Mouse (Mus musculus) cerebellum, adult 2 months (tissue): Measurements from ENCODE around the gene Gm9. TPM values are rescaled to one million over a fixed set of nuclear protein-coding genes. Genes with fewer than 3 reads are reported as not detected.
A peak's percentile ranks its signal among the peaks of the same experiment; 100 is the strongest.

Experiments used
- DNase-seq, 2 experiments: peaks; one replicate each; pipeline ENCODE4 v3.0.0; 2021
- H3K27ac ChIP-seq: fragments of 200-500 bp; 2 replicates; pipeline ENCODE4 v1.5.1; 2012; ENCODE audit warnings: low read length, control low read depth, inconsistent platforms; ENCODE audit not compliant: insufficient read depth
- H3K27me3 ChIP-seq: fragments of 200-500 bp; 2 replicates; pipeline ENCODE4 v1.6.1; 2012; ENCODE audit warnings: inconsistent platforms, mild to moderate bottlenecking, low read length, moderate library complexity; ENCODE audit not compliant: control insufficient read depth, insufficient read depth
- H3K4me1 ChIP-seq: fragments of 200-500 bp; 2 replicates; pipeline ENCODE4 v1.6.1; 2011; ENCODE audit warnings: low read length; ENCODE audit not compliant: control insufficient read depth, insufficient read depth
- H3K4me3 ChIP-seq: fragments of 200-500 bp; replicated peaks from 2 replicates; pipeline ENCODE3; 2011; ENCODE audit warnings: mild to moderate bottlenecking, low read depth, low read length, control low read depth; ENCODE audit not compliant: insufficient read depth
- CTCF ChIP-seq: fragments of 200-500 bp; IDR thresholded peaks from 2 replicates; pipeline ENCODE4 v1.5.1; 2011; ENCODE audit warnings: low read depth, mild to moderate bottlenecking, control low read depth, low read length, moderate library complexity, borderline replicate concordance; ENCODE audit not compliant: insufficient read depth
- POLR2A ChIP-seq: fragments of 200-500 bp; IDR thresholded peaks from 2 replicates; pipeline ENCODE4 v1.6.1; 2011; ENCODE audit warnings: low read length, control low read depth, borderline replicate concordance; ENCODE audit not compliant: insufficient read depth
- WGBS: fragments of 180-500 bp; shearing (Covaris S2); methylation state at CpG from one replicate; pipeline ENCODE4 v1.1.7; 2018; 5-methylcytosine and 5-hydroxymethylcytosine counted together
- polyA plus RNA-seq: library from polyadenylated mRNA; depleted of rRNA; stranded (reverse); fragments of >200 nt; gene quantifications from 2 replicates; pipeline ENCODE4 v1.2.3, GENCODE M21; 2012; rRNA removed

The Gm9 gene
- polyA plus RNA-seq, 1 experiment: not detected

GRCm38 (mm10) chrX:37168742-37169141, 42.1 kb downstream of the Gm9 start, which contains the start of gene Akap14:
Gene Akap14, minus strand, starts transcription at chrX:37168842.
- Histone ChIP-seq H3K4me3 (no peak within 1 kb of the TSS), H3K27ac (no peak within 1 kb of the TSS), H3K27me3 (no peaks in the 10 kb centered on the region), H3K4me1 (no peaks in the 10 kb centered on the region)
- no peak for DNase-seq
- TF ChIP-seq POLR2A (no peak), CTCF (no peak)
- WGBS: 21% methylated on average over 5 of the region's 5 CpGs

GRCm38 (mm10) chrX:37167085-37167484, 43.8 kb downstream of the Gm9 start:
- Histone ChIP-seq H3K4me3 (no peak overlapping the region), H3K4me1 (no peaks in the 10 kb centered on the region), H3K27ac (no peak overlapping the region), H3K27me3 (no peaks in the 10 kb centered on the region)
- WGBS: 12% methylated on average over 3 of the region's 3 CpGs
- TF ChIP-seq CTCF: peak; percentile 40; the same call in 1 of the 2 replicates
- TF ChIP-seq POLR2A: no peak
- DNase-seq: peak in 1 of 2 experiments; percentile 17

GRCm38 (mm10) chrX:37163115-37163514, 47.7 kb downstream of the Gm9 start:
- TF ChIP-seq POLR2A (no peak), CTCF (no peak)
- H3K27ac ChIP-seq: no peak overlapping the region
- H3K4me3 ChIP-seq: no peak overlapping the region
- H3K4me1 ChIP-seq: no peaks in the 10 kb centered on the region
- no peaks in the 10 kb centered on the region for H3K27me3 ChIP-seq
- DNase-seq: no peak
- 78% methylated on average over 18 of the region's 18 CpGs for WGBS

- Histone ChIP-seq H3K4me1 (no peaks in the 10 kb centered on the region), H3K27me3 (no peaks in the 10 kb centered on the region), H3K27ac (no peak overlapping the region), H3K4me3 (no peak overlapping the region)
- no peak for DNase-seq
- 38% methylated on average over 10 of the region's 10 CpGs for WGBS
- TF ChIP-seq POLR2A: no peak
- TF ChIP-seq CTCF: no peak
These were observed 49.7 kb downstream of the Gm9 start for GRCm38 (mm10) chrX:37161169-37161568.

Other genes with a start within 250 kb of the Gm9 start
- 58.9 and 59.5 TPM in 2 replicates for gene Sept6, start 219.2 kb downstream of the Gm9 start, polyA plus RNA-seq
- gene Sowahd, start 162.2 kb downstream of the Gm9 start, polyA plus RNA-seq: not detected in 2 replicates
- gene Rpl39, start 125.6 kb downstream of the Gm9 start, polyA plus RNA-seq: 240 and 243 TPM in 2 replicates
- 38.1 and 40.1 TPM in 2 replicates for gene Upf3b, start 100.7 kb downstream of the Gm9 start, polyA plus RNA-seq
- gene Nkap, start 84.2 kb downstream of the Gm9 start, polyA plus RNA-seq: 6.1 TPM in 2 replicates
- gene Akap14, start 42.2 kb downstream of the Gm9 start, polyA plus RNA-seq: 0.05 and 0.22 TPM in 2 replicates
- 567 TPM in 2 replicates for gene Ndufa1, start 19.9 kb downstream of the Gm9 start, polyA plus RNA-seq
- gene Rnf113a1, start 19.8 kb downstream of the Gm9 start, polyA plus RNA-seq: 8.3 and 9.5 TPM in 2 replicates
- not detected in 2 replicates for gene Rhox1, start 11.2 kb upstream of the Gm9 start, polyA plus RNA-seq
- gene Rhox2a, start 33.9 kb upstream of the Gm9 start, polyA plus RNA-seq: not detected in 2 replicates
- gene Rhox3a, start 38.9 kb upstream of the Gm9 start, polyA plus RNA-seq: not detected in 2 replicates
- gene Rhox4a, start 54.3 kb upstream of the Gm9 start, polyA plus RNA-seq: not detected in 2 replicates
- not detected in 2 replicates for gene Rhox3a2, start 169.0 kb upstream of the Gm9 start, polyA plus RNA-seq
- not detected in 2 replicates for gene Rhox4a2, start 179.8 kb upstream of the Gm9 start, polyA plus RNA-seq
- gene Rhox2b, start 201.0 kb upstream of the Gm9 start, polyA plus RNA-seq: not detected in 2 replicates
- not detected in 2 replicates for gene Rhox4b, start 221.5 kb upstream of the Gm9 start, polyA plus RNA-seq
- gene Rhox2c, start 242.6 kb upstream of the Gm9 start, polyA plus RNA-seq: not detected in 2 replicates
- gene Rhox3c, start 247.5 kb upstream of the Gm9 start, polyA plus RNA-seq: not detected in 2 replicates